Mouse (Mus musculus): ENCODE data around the gene Phkg1. TPM values are rescaled to one million over a fixed set of nuclear protein-coding genes. Genes with fewer than 3 reads are reported as not detected.

Gene Phkg1
- polyA plus RNA-seq, 1 experiment from 2014 or later = 0.08 TPM

GRCm38 (mm10) chr5:129886271-129886670 is 12.1 kb downstream of the Phkg1 start:
- TF ChIP-seq CTCF (IDR thresholded peaks at IDR 0.05) (no peak), EP300 (IDR thresholded peaks at IDR 0.05) (no peak)
- no peaks in the 10 kb centered on the region for H3K9me3 ChIP-seq (ENCODE audit: low read length)
- ATAC-seq = no peak
- DNase-seq (ENCODE audit: low spot score) = peak; percentile 15
- H3K36me3 ChIP-seq (ENCODE audit: insufficient read depth, low read length) = peaks cover 9% of the 10 kb centered on the region; the same call in 1 of the 2 replicates
- H3K4me3 ChIP-seq (ENCODE audit: low read depth, low read length) = peak overlapping the region; percentile 61
- WGBS = 25% methylated on average over 10 of the region's 10 CpGs
- H3K27ac ChIP-seq (ENCODE audit: low read length) = peak overlapping the region; percentile 94
- H3K4me1 ChIP-seq (ENCODE audit: insufficient read depth, low read depth, low read length) = no peaks in the 10 kb centered on the region; the same call in 1 of the 2 replicates
- peak overlapping the region; percentile 66; the same call in 1 of the 2 replicates for H3K9ac ChIP-seq (replicated peaks; ENCODE audit: low read depth)
- H3K4me2 ChIP-seq (replicated peaks; ENCODE audit: low read depth, low read length) = peak overlapping the region; percentile 68
- H3K27me3 ChIP-seq (replicated peaks; ENCODE audit: insufficient read depth, low read length) = no peaks in the 10 kb centered on the region

- WGBS = 61% methylated on average over 3 of the region's 3 CpGs
- no peak overlapping the region for H3K4me3 ChIP-seq (ENCODE audit: low read depth, low read length)
- H3K9me3 ChIP-seq (ENCODE audit: low read length) = no peaks in the 10 kb centered on the region
- TF ChIP-seq EP300 (IDR thresholded peaks at IDR 0.05) (no peak), CTCF (IDR thresholded peaks at IDR 0.05) (no peak)
- H3K27ac ChIP-seq (ENCODE audit: low read length) = no peak overlapping the region
- no peaks in the 10 kb centered on the region for H3K4me1 ChIP-seq (ENCODE audit: insufficient read depth, low read depth, low read length)
- DNase-seq (ENCODE audit: low spot score) = no peak
- no peaks in the 10 kb centered on the region for H3K27me3 ChIP-seq (replicated peaks; ENCODE audit: insufficient read depth, low read length)
- H3K36me3 ChIP-seq (ENCODE audit: insufficient read depth, low read length) = peaks cover 19% of the 10 kb centered on the region
- no peak overlapping the region for H3K4me2 ChIP-seq (replicated peaks; ENCODE audit: low read depth, low read length)
- no peak overlapping the region for H3K9ac ChIP-seq (replicated peaks; ENCODE audit: low read depth)
- no peak for ATAC-seq
Measured at GRCm38 (mm10) chr5:129879888-129880287, 18.5 kb downstream of the Phkg1 start.

- H3K4me3 ChIP-seq (ENCODE audit: low read depth, low read length) = no peak overlapping the region
- WGBS = 41% methylated on average over 2 of the region's 2 CpGs
- TF ChIP-seq EP300 (IDR thresholded peaks at IDR 0.05) (no peak), CTCF (IDR thresholded peaks at IDR 0.05) (peak; percentile 72)
- H3K36me3 ChIP-seq (ENCODE audit: insufficient read depth, low read length) = peaks cover 15% of the 10 kb centered on the region
- no peak overlapping the region for H3K4me2 ChIP-seq (replicated peaks; ENCODE audit: low read depth, low read length)
- H3K9me3 ChIP-seq (ENCODE audit: low read length) = no peaks in the 10 kb centered on the region
- peak; percentile 70 for DNase-seq (ENCODE audit: low spot score)
- H3K27ac ChIP-seq (ENCODE audit: low read length) = no peak overlapping the region
- no peaks in the 10 kb centered on the region for H3K4me1 ChIP-seq (ENCODE audit: insufficient read depth, low read depth, low read length)
- no peaks in the 10 kb centered on the region for H3K27me3 ChIP-seq (replicated peaks; ENCODE audit: insufficient read depth, low read length)
- no peak overlapping the region for H3K9ac ChIP-seq (replicated peaks; ENCODE audit: low read depth)
- peak; percentile 71 for ATAC-seq
Measured at GRCm38 (mm10) chr5:129878946-129879345, 19.4 kb downstream of the Phkg1 start.

GRCm38 (mm10) chr5:129877731-129878455 is 20.5 kb downstream of the Phkg1 start:
- WGBS = 61% methylated on average over 9 of the region's 9 CpGs
- TF ChIP-seq EP300 (IDR thresholded peaks at IDR 0.05) (no peak), CTCF (IDR thresholded peaks at IDR 0.05) (no peak)
- no peak overlapping the region for H3K4me3 ChIP-seq (ENCODE audit: low read depth, low read length)
- DNase-seq (ENCODE audit: low spot score) = no peak
- H3K4me1 ChIP-seq (ENCODE audit: insufficient read depth, low read depth, low read length) = no peaks in the 10 kb centered on the region
- ATAC-seq = no peak
- no peaks in the 10 kb centered on the region for H3K27me3 ChIP-seq (replicated peaks; ENCODE audit: insufficient read depth, low read length)
- no peak overlapping the region for H3K9ac ChIP-seq (replicated peaks; ENCODE audit: low read depth)
- H3K4me2 ChIP-seq (replicated peaks; ENCODE audit: low read depth, low read length) = no peak overlapping the region
- no peak overlapping the region for H3K27ac ChIP-seq (ENCODE audit: low read length)
- H3K36me3 ChIP-seq (ENCODE audit: insufficient read depth, low read length) = peaks cover 10% of the 10 kb centered on the region; the same call in 1 of the 2 replicates
- H3K9me3 ChIP-seq (ENCODE audit: low read length) = no peaks in the 10 kb centered on the region

GRCm38 (mm10) chr5:129875098-129875497 is 23.3 kb downstream of the Phkg1 start:
- 70% methylated on average over 11 of the region's 11 CpGs for WGBS
- H3K4me3 ChIP-seq (ENCODE audit: low read depth, low read length) = no peak overlapping the region
- H3K9me3 ChIP-seq (ENCODE audit: low read length) = no peaks in the 10 kb centered on the region
- DNase-seq (ENCODE audit: low spot score) (no peak), ATAC-seq (no peak)
- no peaks in the 10 kb centered on the region for H3K27me3 ChIP-seq (replicated peaks; ENCODE audit: insufficient read depth, low read length)
- no peak overlapping the region for H3K27ac ChIP-seq (ENCODE audit: low read length)
- H3K4me2 ChIP-seq (replicated peaks; ENCODE audit: low read depth, low read length) = no peak overlapping the region
- TF ChIP-seq EP300 (IDR thresholded peaks at IDR 0.05) (no peak), CTCF (IDR thresholded peaks at IDR 0.05) (no peak)
- H3K9ac ChIP-seq (replicated peaks; ENCODE audit: low read depth) = no peak overlapping the region
- H3K36me3 ChIP-seq (ENCODE audit: insufficient read depth, low read length) = 0 out of 2 replicates have a peak, but pooled peaks cover under 1% of the 10 kb centered on the region
- no peaks in the 10 kb centered on the region for H3K4me1 ChIP-seq (ENCODE audit: insufficient read depth, low read depth, low read length)

GRCm38 (mm10) chr5:129873942-129874341 is 24.4 kb downstream of the Phkg1 start:
- no peak for TF ChIP-seq EP300 (IDR thresholded peaks at IDR 0.05)
- Histone ChIP-seq H3K4me1 (ENCODE audit: insufficient read depth, low read depth, low read length) (no peaks in the 10 kb centered on the region), H3K36me3 (ENCODE audit: insufficient read depth, low read length) (no peaks in the 10 kb centered on the region), H3K27ac (ENCODE audit: low read length) (no peak overlapping the region), H3K4me3 (ENCODE audit: low read depth, low read length) (no peak overlapping the region), H3K27me3 (replicated peaks; ENCODE audit: insufficient read depth, low read length) (no peaks in the 10 kb centered on the region), H3K4me2 (replicated peaks; ENCODE audit: low read depth, low read length) (no peak overlapping the region), H3K9me3 (ENCODE audit: low read length) (no peaks in the 10 kb centered on the region), H3K9ac (replicated peaks; ENCODE audit: low read depth) (no peak overlapping the region)
- DNase-seq (ENCODE audit: low spot score) (no peak), ATAC-seq (no peak)
- WGBS = 82% methylated on average over 12 of the region's 12 CpGs
